Mouse (Mus musculus) lung, postnatal 0 days (tissue): ENCODE data around the gene Ppp1r9a.

Source experiments
- CTCF ChIP-seq: IDR thresholded peaks from 2 replicates; pipeline ENCODE4 v1.5.1; 2016; ENCODE audit warnings: antibody characterized with exemption, mild to moderate bottlenecking
- EP300 ChIP-seq: IDR thresholded peaks from 2 replicates; pipeline ENCODE4 v1.6.1; 2016; ENCODE audit warnings: antibody characterized with exemption, mild to moderate bottlenecking, control low read depth

- TF ChIP-seq CTCF (no peak), EP300 (no peak)
Observed at GRCm38 (mm10) chr6:5171418-5171817, 268.7 kb downstream of the Ppp1r9a start.
